Mouse (Mus musculus) neural tube, embryonic 14.5 days (tissue): ENCODE results near the gene Pde4dip. TPM values are rescaled to one million over a fixed set of nuclear protein-coding genes. Genes with fewer than 3 reads are reported as not detected.

ENCODE experiments used
- ATAC-seq: fragments of 200-750 bp; cut with Nextera tagmentation; 2 replicates; pipeline ENCODE4 v1.8.0; 2017; ENCODE audit warnings: low read depth, mild to moderate bottlenecking, moderate TSS enrichment, moderate library complexity
- H3K27ac ChIP-seq: fragments of 300-500 bp; sonication (generic); 2 replicates; pipeline ENCODE4 v1.5.1; 2014; ENCODE audit warnings: low read depth, mild to moderate bottlenecking, control low read depth, low read length, moderate library complexity, mixed read lengths
- H3K27me3 ChIP-seq: fragments of 300-500 bp; sonication (generic); 2 replicates; pipeline ENCODE4 v1.6.1; 2014; ENCODE audit warnings: low read length; ENCODE audit not compliant: control insufficient read depth, insufficient read depth
- H3K36me3 ChIP-seq: fragments of 300-500 bp; sonication (generic); 2 replicates; pipeline ENCODE4 v1.6.1; 2014; ENCODE audit warnings: low read length, mixed read lengths; ENCODE audit not compliant: control insufficient read depth, insufficient read depth
- H3K4me1 ChIP-seq: fragments of 300-500 bp; sonication (generic); 2 replicates; pipeline ENCODE4 v1.6.1; 2014; ENCODE audit warnings: low read length; ENCODE audit not compliant: control insufficient read depth, insufficient read depth
- H3K4me2 ChIP-seq: fragments of 300-500 bp; sonication (generic); 2 replicates; pipeline ENCODE4 v1.6.1; 2014; ENCODE audit warnings: mild to moderate bottlenecking, low read depth, low read length, control low read depth
- H3K4me3 ChIP-seq: fragments of 300-500 bp; sonication (generic); 2 replicates; pipeline ENCODE4 v1.5.1; 2014; ENCODE audit warnings: low read depth, low read length, control low read depth, mixed read lengths
- H3K9ac ChIP-seq: fragments of 300-500 bp; sonication (generic); replicated peaks from 2 replicates; pipeline ENCODE4 v1.6.1; 2014; ENCODE audit warnings: low read depth, mild to moderate bottlenecking, control low read depth, low read length, mixed read lengths
- H3K9me3 ChIP-seq: fragments of 300-500 bp; sonication (generic); 2 replicates; pipeline ENCODE4 v1.6.1; 2016; ENCODE audit warnings: low read length; ENCODE audit not compliant: control insufficient read depth
- WGBS: fragments of 180-500 bp; shearing (Covaris S2); extraction: QIAGEN DNeasy Blood & Tissue Kit; methylation state at CpG from one replicate; pipeline ENCODE4 v1.1.7; 2014; 5-methylcytosine and 5-hydroxymethylcytosine counted together
- polyA plus RNA-seq: library from polyadenylated mRNA; unstranded; fragments of >200 nt; fragmentation: Nextera tagmentation; extraction: Ambion mirVana; gene quantifications from 2 replicates; pipeline ENCODE4 v1.2.1, GENCODE M21; 2014

Gene Pde4dip
- polyA plus RNA-seq, 1 experiment from 2014 or later = 75.8 TPM

- Histone ChIP-seq H3K27ac (no peak overlapping the region), H3K4me2 (no peak overlapping the region), H3K4me3 (no peak overlapping the region), H3K9ac (no peak overlapping the region), H3K9me3 (no peaks in the 10 kb centered on the region), H3K27me3 (no peaks in the 10 kb centered on the region), H3K4me1 (no peaks in the 10 kb centered on the region), H3K36me3 (peaks cover 53% of the 10 kb centered on the region)
- WGBS = 94% methylated on average over 10 of the region's 10 CpGs
- ATAC-seq = no peak
These were observed 131.0 kb downstream of the Pde4dip start for GRCm38 (mm10) chr3:97757501-97757900.

GRCm38 (mm10) chr3:97756283-97757074, 132.0 kb downstream of the Pde4dip start:
- Histone ChIP-seq H3K27ac (no peak overlapping the region), H3K9me3 (no peaks in the 10 kb centered on the region), H3K4me2 (no peak overlapping the region), H3K4me3 (no peak overlapping the region), H3K27me3 (no peaks in the 10 kb centered on the region), H3K4me1 (no peaks in the 10 kb centered on the region), H3K9ac (no peak overlapping the region), H3K36me3 (peaks cover 64% of the 10 kb centered on the region)
- ATAC-seq = no peak
- 87% methylated on average over 20 of the region's 20 CpGs for WGBS

GRCm38 (mm10) chr3:97755411-97755810, 133.1 kb downstream of the Pde4dip start:
- no peak for ATAC-seq
- Histone ChIP-seq H3K9ac (no peak overlapping the region), H3K36me3 (peaks cover 73% of the 10 kb centered on the region), H3K4me1 (no peaks in the 10 kb centered on the region), H3K4me3 (no peak overlapping the region), H3K27ac (no peak overlapping the region), H3K9me3 (no peaks in the 10 kb centered on the region), H3K27me3 (no peaks in the 10 kb centered on the region), H3K4me2 (no peak overlapping the region)
- 90% methylated on average over 14 of the region's 14 CpGs for WGBS

GRCm38 (mm10) chr3:97752901-97753300, 135.6 kb downstream of the Pde4dip start:
- H3K9me3 ChIP-seq = no peaks in the 10 kb centered on the region
- H3K4me2 ChIP-seq = no peak overlapping the region
- peaks cover 85% of the 10 kb centered on the region for H3K36me3 ChIP-seq
- WGBS = 82% methylated on average over 3 of the region's 3 CpGs
- H3K27ac ChIP-seq = no peak overlapping the region
- H3K4me1 ChIP-seq = no peaks in the 10 kb centered on the region
- ATAC-seq = no peak
- no peak overlapping the region for H3K9ac ChIP-seq
- H3K27me3 ChIP-seq = no peaks in the 10 kb centered on the region
- no peak overlapping the region for H3K4me3 ChIP-seq

- no peak for ATAC-seq
- peaks cover 81% of the 10 kb centered on the region for H3K36me3 ChIP-seq
- 88% methylated on average over 21 of the region's 21 CpGs for WGBS
- H3K9ac ChIP-seq = no peak overlapping the region
- H3K27me3 ChIP-seq = no peaks in the 10 kb centered on the region
- no peaks in the 10 kb centered on the region for H3K4me1 ChIP-seq
- H3K4me2 ChIP-seq = no peak overlapping the region
- no peaks in the 10 kb centered on the region for H3K9me3 ChIP-seq
- no peak overlapping the region for H3K27ac ChIP-seq
- no peak overlapping the region for H3K4me3 ChIP-seq
These were observed 136.9 kb downstream of the Pde4dip start for GRCm38 (mm10) chr3:97751566-97751965.

GRCm38 (mm10) chr3:97748789-97749188, 139.7 kb downstream of the Pde4dip start:
- Histone ChIP-seq H3K4me1 (no peaks in the 10 kb centered on the region), H3K27ac (no peak overlapping the region), H3K9me3 (no peaks in the 10 kb centered on the region), H3K27me3 (no peaks in the 10 kb centered on the region), H3K4me3 (no peak overlapping the region), H3K9ac (no peak overlapping the region), H3K4me2 (no peak overlapping the region), H3K36me3 (peaks cover 80% of the 10 kb centered on the region)
- 96% methylated on average over 10 of the region's 10 CpGs for WGBS
- no peak for ATAC-seq

- 96% methylated on average over 8 of the region's 8 CpGs for WGBS
- Histone ChIP-seq H3K27me3 (no peaks in the 10 kb centered on the region), H3K27ac (no peak overlapping the region), H3K9me3 (no peaks in the 10 kb centered on the region), H3K4me2 (no peak overlapping the region), H3K4me1 (no peaks in the 10 kb centered on the region), H3K36me3 (peaks cover 66% of the 10 kb centered on the region), H3K9ac (no peak overlapping the region), H3K4me3 (no peak overlapping the region)
- ATAC-seq = no peak
These were observed 145.7 kb downstream of the Pde4dip start for GRCm38 (mm10) chr3:97742841-97743240.

- 88% methylated on average over 5 of the region's 5 CpGs for WGBS
- Histone ChIP-seq H3K4me2 (no peak overlapping the region), H3K36me3 (peaks cover 13% of the 10 kb centered on the region; the same call in 1 of the 2 replicates), H3K4me1 (no peaks in the 10 kb centered on the region), H3K4me3 (no peak overlapping the region), H3K27ac (no peak overlapping the region), H3K9me3 (no peaks in the 10 kb centered on the region), H3K27me3 (no peaks in the 10 kb centered on the region), H3K9ac (no peak overlapping the region)
- no peak for ATAC-seq
These were observed 152.9 kb downstream of the Pde4dip start for GRCm38 (mm10) chr3:97735575-97735974.

GRCm38 (mm10) chr3:97734259-97734658, 154.2 kb downstream of the Pde4dip start:
- no peak for ATAC-seq
- H3K4me2 ChIP-seq = no peak overlapping the region
- WGBS = 65% methylated on average over 4 of the region's 4 CpGs
- H3K27me3 ChIP-seq = no peaks in the 10 kb centered on the region
- no peak overlapping the region for H3K27ac ChIP-seq
- peaks cover 8% of the 10 kb centered on the region; the same call in 1 of the 2 replicates for H3K36me3 ChIP-seq
- H3K4me3 ChIP-seq = no peak overlapping the region
- H3K4me1 ChIP-seq = 0 out of 2 replicates have a peak, but pooled peaks cover 3% of the 10 kb centered on the region
- H3K9me3 ChIP-seq = no peaks in the 10 kb centered on the region
- no peak overlapping the region for H3K9ac ChIP-seq
